Mouse (Mus musculus) ES-Bruce4 (cell line): ENCODE data around the gene Khsrp.

Source experiments
- CTCF ChIP-seq: IDR thresholded peaks from one replicate; pipeline ENCODE4 v1.8.1; 2011; ENCODE audit warnings: low read depth, low read length
- POLR2A ChIP-seq: IDR thresholded peaks from one replicate; pipeline ENCODE4 v1.8.1; 2011; ENCODE audit warnings: low read length; ENCODE audit not compliant: insufficient read depth

DNA sequence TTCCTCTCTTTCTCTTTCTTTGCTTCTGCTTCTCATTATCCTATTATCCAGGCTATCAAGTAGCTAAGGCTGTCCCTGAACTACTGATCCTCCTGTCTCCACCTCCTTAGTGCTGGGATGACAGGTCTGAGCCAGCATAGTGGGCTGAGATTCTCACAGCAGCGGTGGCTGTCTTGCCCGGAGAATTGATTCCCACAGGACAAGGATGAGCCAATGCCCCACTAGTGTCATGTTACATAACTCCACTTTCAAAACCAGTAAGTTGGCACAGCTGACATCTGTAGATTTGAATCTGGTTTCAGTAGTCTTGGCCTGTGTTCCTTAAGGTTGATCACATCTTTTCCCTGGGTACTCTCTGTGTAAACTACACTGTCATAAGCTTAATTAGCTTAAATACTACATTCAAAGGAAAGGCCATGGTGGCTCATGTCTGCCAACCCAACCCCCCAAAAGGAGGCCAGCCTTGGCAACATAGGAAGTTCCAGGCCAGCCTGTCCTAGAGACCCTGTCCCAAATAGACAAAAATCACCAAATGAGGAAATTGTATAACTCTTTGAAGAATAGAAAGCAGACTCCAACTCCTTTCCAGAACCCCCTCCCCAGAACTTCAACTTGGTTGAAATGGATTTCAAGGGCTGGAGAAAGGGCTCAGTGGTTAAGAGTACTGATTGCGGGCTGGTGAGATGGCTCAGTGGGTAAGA lies 45.1 kb downstream of the Khsrp start:
- TF ChIP-seq CTCF (no peak), POLR2A (no peak)
